Mouse (Mus musculus) heart, embryonic 16.5 days (tissue): ENCODE measurements around the gene Wdr45. TPM values are rescaled to one million over a fixed set of nuclear protein-coding genes. Genes with fewer than 3 reads are reported as not detected.

ENCODE experiments used
- ATAC-seq: fragments of 200-750 bp; cut with Nextera tagmentation; replicated peaks from 2 replicates; pipeline ENCODE4 v1.8.0; 2017; ENCODE audit warnings: moderate number of reproducible peaks; ENCODE audit not compliant: insufficient read depth, low FRiP score; ENCODE audit errors: extremely low read depth
- H3K27ac ChIP-seq: fragments of 300-500 bp; sonication (generic); 2 replicates; pipeline ENCODE4 v1.5.1; 2014; ENCODE audit warnings: mild to moderate bottlenecking, low read length, control low read depth, moderate library complexity
- H3K27me3 ChIP-seq: fragments of 300-500 bp; sonication (generic); 2 replicates; pipeline ENCODE4 v1.6.1; 2014; ENCODE audit warnings: low read length, mixed read lengths; ENCODE audit not compliant: control insufficient read depth, insufficient read depth
- H3K36me3 ChIP-seq: fragments of 300-500 bp; sonication (generic); 2 replicates; pipeline ENCODE4 v1.6.1; 2014; ENCODE audit not compliant: control insufficient read depth, insufficient read depth
- H3K4me1 ChIP-seq: fragments of 300-500 bp; sonication (generic); 2 replicates; pipeline ENCODE4 v1.6.1; 2014; ENCODE audit warnings: low read length, mixed read lengths; ENCODE audit not compliant: control insufficient read depth, insufficient read depth
- H3K4me2 ChIP-seq: fragments of 300-500 bp; sonication (generic); 2 replicates; pipeline ENCODE4 v1.6.1; 2014; ENCODE audit warnings: low read depth, mild to moderate bottlenecking, control low read depth, low read length
- H3K4me3 ChIP-seq: fragments of 300-500 bp; sonication (generic); 2 replicates; pipeline ENCODE4 v1.5.1; 2014; ENCODE audit warnings: mild to moderate bottlenecking, control low read depth, low read length
- H3K9ac ChIP-seq: fragments of 300-500 bp; sonication (generic); 2 replicates; pipeline ENCODE4 v1.6.1; 2014; ENCODE audit warnings: low read length, control low read depth
- H3K9me3 ChIP-seq: fragments of 300-500 bp; sonication (generic); replicated peaks from 2 replicates; pipeline ENCODE4 v1.6.1; 2016; ENCODE audit warnings: low read length; ENCODE audit not compliant: control insufficient read depth
- WGBS: fragments of 180-500 bp; shearing (Covaris S2); extraction: QIAGEN DNeasy Blood & Tissue Kit; methylation state at CpG from one replicate; pipeline ENCODE4 v1.1.7; 2014; 5-methylcytosine and 5-hydroxymethylcytosine counted together
- polyA plus RNA-seq: library from polyadenylated mRNA; unstranded; fragments of >200 nt; fragmentation: Nextera tagmentation; extraction: Ambion mirVana; gene quantifications from 2 replicates; pipeline ENCODE4 v1.2.1, GENCODE M21; 2015

Wdr45 gene
- polyA plus RNA-seq, 1 experiment from 2014 or later: 31.5 TPM

DNA sequence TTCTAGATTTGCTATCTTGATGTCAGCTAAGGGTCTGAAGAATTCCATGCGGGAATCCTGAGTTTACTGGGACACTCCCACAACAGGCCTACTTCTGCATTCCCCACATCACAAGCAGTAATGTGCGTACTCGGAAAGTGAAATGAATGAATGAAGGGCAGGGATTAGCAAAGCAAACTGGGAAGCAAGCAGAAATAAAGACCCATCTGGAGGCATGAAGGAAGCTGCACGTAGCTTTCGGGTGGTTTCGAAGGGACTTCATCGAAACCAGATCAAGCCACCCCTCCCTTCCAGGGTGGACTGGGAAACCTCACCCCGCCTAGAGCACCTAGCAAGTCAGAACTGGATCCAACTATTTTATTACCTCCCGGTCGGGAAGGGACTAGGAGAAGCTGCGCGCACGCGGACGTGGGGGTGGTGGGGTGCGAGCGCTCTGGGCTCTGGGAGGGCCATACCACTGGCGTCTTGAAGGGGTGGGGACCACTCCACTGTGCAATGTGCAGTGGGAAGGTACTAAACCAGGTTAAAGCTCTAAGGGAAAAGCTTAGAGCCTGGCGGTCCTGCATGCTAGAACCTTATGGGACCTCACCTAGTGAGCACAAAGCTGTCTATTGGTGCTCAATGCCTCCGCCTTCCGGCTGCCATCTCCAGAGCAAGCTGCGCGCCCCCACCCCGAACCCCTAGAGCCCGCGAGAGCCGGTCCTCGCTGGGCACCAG lies 39.7 kb upstream of the Wdr45 start:
- H3K4me3 ChIP-seq: peak overlapping the region; percentile 45
- H3K9me3 ChIP-seq: no peaks in the 10 kb centered on the region
- H3K27ac ChIP-seq: peak overlapping the region; percentile 55
- H3K4me2 ChIP-seq: peak overlapping the region; percentile 62
- H3K27me3 ChIP-seq: no peaks in the 10 kb centered on the region
- H3K36me3 ChIP-seq: no peaks in the 10 kb centered on the region
- ATAC-seq: no peak
- H3K9ac ChIP-seq: peak overlapping the region; percentile 59
- WGBS: 16% methylated on average over 28 of the region's 28 CpGs
- peaks cover 24% of the 10 kb centered on the region for H3K4me1 ChIP-seq

GRCm38 (mm10) chrX:7675001-7675380 lies 39.1 kb upstream of the Wdr45 start:
- Histone ChIP-seq H3K36me3 (no peaks in the 10 kb centered on the region), H3K27ac (no peak overlapping the region), H3K4me2 (peak overlapping the region; percentile 62), H3K9ac (peak overlapping the region; percentile 59), H3K9me3 (no peaks in the 10 kb centered on the region), H3K27me3 (no peaks in the 10 kb centered on the region), H3K4me1 (peaks cover 24% of the 10 kb centered on the region), H3K4me3 (peak overlapping the region; percentile 45)
- no peak for ATAC-seq
- WGBS: 23% methylated on average over 10 of the region's 10 CpGs

GRCm38 (mm10) chrX:7678986-7679385 lies 35.1 kb upstream of the Wdr45 start:
- no peak overlapping the region for H3K9ac ChIP-seq
- H3K4me3 ChIP-seq: no peak overlapping the region
- no peak for ATAC-seq
- H3K36me3 ChIP-seq: no peaks in the 10 kb centered on the region
- no peaks in the 10 kb centered on the region for H3K9me3 ChIP-seq
- H3K27me3 ChIP-seq: no peaks in the 10 kb centered on the region
- no peak overlapping the region for H3K27ac ChIP-seq
- H3K4me2 ChIP-seq: no peak overlapping the region
- 37% methylated on average over 3 of the region's 3 CpGs for WGBS
- peaks cover 7% of the 10 kb centered on the region for H3K4me1 ChIP-seq

- Histone ChIP-seq H3K36me3 (no peaks in the 10 kb centered on the region), H3K4me3 (peak overlapping the region; percentile 47), H3K27me3 (no peaks in the 10 kb centered on the region), H3K27ac (0 out of 2 replicates have a peak overlapping the region, but pooled peaks have one; percentile 23), H3K9ac (peak overlapping the region; percentile 71), H3K9me3 (no peaks in the 10 kb centered on the region), H3K4me1 (0 out of 2 replicates have a peak, but pooled peaks cover 4% of the 10 kb centered on the region), H3K4me2 (peak overlapping the region; percentile 62)
- WGBS: 13% methylated on average over 27 of the region's 27 CpGs
- peak; percentile 94 for ATAC-seq
Measured at GRCm38 (mm10) chrX:7679405-7680056, 34.6 kb upstream of the Wdr45 start.

DNA sequence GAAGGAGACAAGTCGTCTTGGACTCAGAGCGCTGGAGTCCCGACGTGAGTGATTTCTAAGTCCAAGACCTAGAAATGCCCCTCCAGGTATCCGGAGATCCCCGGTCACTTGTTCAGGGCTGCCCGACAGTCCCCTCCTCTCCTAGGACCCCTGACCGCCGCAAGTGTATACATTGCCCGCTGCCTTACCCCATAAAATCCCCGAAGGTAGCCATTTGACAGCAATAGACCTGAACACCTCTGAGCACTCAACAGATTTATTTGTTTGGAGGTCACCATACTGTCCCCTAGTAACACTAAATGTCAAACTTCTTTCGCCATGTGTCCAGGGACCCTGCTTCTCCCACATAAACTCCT lies 34.1 kb upstream of the Wdr45 start:
- peak overlapping the region; percentile 62 for H3K4me2 ChIP-seq
- peak overlapping the region; percentile 47 for H3K4me3 ChIP-seq
- 31% methylated on average over 12 of the region's 12 CpGs for WGBS
- H3K9me3 ChIP-seq: no peaks in the 10 kb centered on the region
- H3K36me3 ChIP-seq: no peaks in the 10 kb centered on the region
- H3K27me3 ChIP-seq: no peaks in the 10 kb centered on the region; the same call in 1 of the 2 replicates
- H3K27ac ChIP-seq: no peak overlapping the region
- H3K4me1 ChIP-seq: 0 out of 2 replicates have a peak, but pooled peaks cover under 1% of the 10 kb centered on the region
- ATAC-seq: no peak
- peak overlapping the region; percentile 71 for H3K9ac ChIP-seq

DNA sequence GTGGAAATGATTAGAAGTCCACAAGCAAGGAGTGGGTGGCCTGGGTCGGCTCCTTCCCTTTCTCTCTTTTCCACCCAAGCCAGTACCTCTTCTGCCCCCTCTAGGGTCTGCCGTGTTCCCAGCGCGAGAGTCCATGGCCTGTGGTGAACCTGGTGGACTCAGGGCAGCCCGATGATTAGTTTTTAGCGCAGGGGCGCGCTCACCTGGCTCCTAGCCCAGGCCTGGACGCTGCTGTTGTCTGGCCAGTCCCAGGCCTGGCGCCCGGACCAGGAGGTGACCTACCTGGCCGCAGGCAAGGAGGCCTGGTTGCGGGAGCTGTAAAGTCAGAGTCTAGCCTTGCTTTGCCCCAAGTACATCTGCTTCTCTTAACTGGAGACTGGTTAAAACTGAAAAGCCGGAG lies 33.3 kb upstream of the Wdr45 start, which contains the start of gene Magix:
Gene Magix (minus strand): TSS at position 388 of the 400 bp plus-strand sequence.
- Histone ChIP-seq H3K4me2 (peak within 1 kb of the TSS; percentile 62), H3K27me3 (no peaks in the 10 kb centered on the region; the same call in 1 of the 2 replicates), H3K9me3 (no peaks in the 10 kb centered on the region), H3K4me1 (no peaks in the 10 kb centered on the region), H3K4me3 (peak within 1 kb of the TSS; percentile 47), H3K9ac (peak within 1 kb of the TSS; percentile 71), H3K36me3 (no peaks in the 10 kb centered on the region), H3K27ac (no peak within 1 kb of the TSS)
- WGBS: 53% methylated on average over 14 of the region's 14 CpGs
- no peak for ATAC-seq

DNA sequence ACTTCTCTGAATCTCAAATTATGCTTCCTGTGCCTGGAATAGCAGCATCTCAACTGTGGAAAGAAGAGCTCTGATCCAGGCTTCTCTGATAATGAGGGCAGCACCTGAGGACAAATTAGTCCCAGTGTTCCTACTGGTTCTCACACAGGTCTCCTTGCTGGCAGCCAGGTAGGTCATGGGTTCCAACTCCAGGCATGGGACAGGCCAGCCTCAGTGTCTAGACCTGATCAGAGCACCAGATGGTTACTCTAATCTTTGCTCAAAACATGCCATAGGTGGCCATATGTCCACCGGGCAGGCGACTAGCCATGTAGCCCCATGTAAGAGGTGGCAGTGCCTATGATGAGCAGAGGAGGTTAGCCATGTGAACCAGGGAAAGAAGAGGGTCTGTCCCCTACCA lies 25.8 kb upstream of the Wdr45 start:
- no peaks in the 10 kb centered on the region; the same call in 1 of the 2 replicates for H3K27me3 ChIP-seq
- no peak overlapping the region for H3K4me3 ChIP-seq
- no peak overlapping the region for H3K9ac ChIP-seq
- no peaks in the 10 kb centered on the region for H3K4me1 ChIP-seq
- H3K9me3 ChIP-seq: no peaks in the 10 kb centered on the region
- H3K4me2 ChIP-seq: no peak overlapping the region
- no peaks in the 10 kb centered on the region for H3K36me3 ChIP-seq
- 88% methylated on average over 2 of the region's 2 CpGs for WGBS
- no peak for ATAC-seq
- no peak overlapping the region for H3K27ac ChIP-seq

DNA sequence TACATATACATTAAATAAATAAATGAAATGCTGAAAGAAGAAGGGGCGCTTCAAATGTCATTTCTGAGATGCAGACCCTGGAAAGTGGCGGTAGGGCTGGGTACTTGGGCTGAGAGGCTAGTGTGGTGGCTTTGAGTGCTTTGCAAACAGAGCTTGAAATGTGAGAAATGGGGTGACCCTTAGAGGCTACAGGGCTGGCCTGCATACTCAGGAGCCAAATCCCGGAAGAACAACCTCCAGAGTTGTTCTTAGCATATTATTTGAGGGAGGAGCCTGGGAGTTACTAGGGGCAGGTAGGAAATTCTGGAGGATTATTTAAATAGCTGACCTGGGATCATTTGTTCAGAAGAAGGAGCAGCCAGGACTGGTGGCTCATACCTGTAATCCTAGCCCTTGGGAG lies 23.6 kb upstream of the Wdr45 start:
- H3K9me3 ChIP-seq: no peaks in the 10 kb centered on the region
- no peak for ATAC-seq
- H3K4me3 ChIP-seq: no peak overlapping the region
- H3K27me3 ChIP-seq: no peaks in the 10 kb centered on the region
- WGBS: 49% methylated on average over 3 of the region's 3 CpGs
- no peaks in the 10 kb centered on the region for H3K36me3 ChIP-seq
- H3K9ac ChIP-seq: no peak overlapping the region
- H3K4me2 ChIP-seq: no peak overlapping the region
- H3K4me1 ChIP-seq: no peaks in the 10 kb centered on the region
- H3K27ac ChIP-seq: no peak overlapping the region

- no peak for ATAC-seq
- WGBS: 34% methylated on average over 4 of the region's 4 CpGs
- no peaks in the 10 kb centered on the region for H3K4me1 ChIP-seq
Measured at GRCm38 (mm10) chrX:7692862-7693261, 21.3 kb upstream of the Wdr45 start.

More at GRCm38 (mm10) chrX:7692862-7693261, 21.3 kb upstream of the Wdr45 start:
- Histone ChIP-seq H3K27me3 (no peaks in the 10 kb centered on the region), H3K9ac (no peak overlapping the region), H3K36me3 (no peaks in the 10 kb centered on the region), H3K4me3 (no peak overlapping the region), H3K27ac (no peak overlapping the region), H3K4me2 (no peak overlapping the region), H3K9me3 (no peaks in the 10 kb centered on the region)
